Mouse (Mus musculus) stomach, embryonic 15.5 days (tissue): ENCODE results near the gene Dlgap3. TPM values are rescaled to one million over a fixed set of nuclear protein-coding genes. Genes with fewer than 3 reads are reported as not detected.

Experiments
- ATAC-seq: fragments of 200-750 bp; cut with Nextera tagmentation; 2 replicates; pipeline ENCODE4 v1.8.0; 2017; ENCODE audit warnings: low read depth, moderate number of reproducible peaks, moderate TSS enrichment; ENCODE audit not compliant: insufficient read depth, low FRiP score
- H3K27ac ChIP-seq: fragments of 300-500 bp; sonication (generic); 2 replicates; pipeline ENCODE4 v1.5.1; 2015; ENCODE audit warnings: mild to moderate bottlenecking, inconsistent platforms
- H3K27me3 ChIP-seq: fragments of 300-500 bp; sonication (generic); replicated peaks from 2 replicates; pipeline ENCODE4 v1.6.1; 2015; ENCODE audit warnings: inconsistent platforms
- H3K36me3 ChIP-seq: fragments of 300-500 bp; sonication (generic); 2 replicates; pipeline ENCODE4 v1.6.1; 2015; ENCODE audit warnings: inconsistent platforms
- H3K4me1 ChIP-seq: fragments of 300-500 bp; sonication (generic); 2 replicates; pipeline ENCODE4 v1.6.1; 2015; ENCODE audit warnings: inconsistent platforms
- H3K4me2 ChIP-seq: fragments of 300-500 bp; sonication (generic); 2 replicates; pipeline ENCODE4 v1.6.1; 2015; ENCODE audit warnings: mild to moderate bottlenecking, inconsistent platforms
- H3K4me3 ChIP-seq: fragments of 300-500 bp; sonication (generic); replicated peaks from 2 replicates; pipeline ENCODE4 v1.5.1; 2015; ENCODE audit warnings: inconsistent platforms
- H3K9ac ChIP-seq: fragments of 300-500 bp; sonication (generic); 2 replicates; pipeline ENCODE4 v1.6.1; 2015; ENCODE audit warnings: inconsistent platforms
- H3K9me3 ChIP-seq: fragments of 300-500 bp; sonication (generic); 2 replicates; pipeline ENCODE4 v1.6.1; 2016; ENCODE audit warnings: inconsistent platforms
- WGBS: fragments of 180-500 bp; shearing (Covaris S2); methylation state at CpG from one replicate; pipeline ENCODE4 v1.1.7; 2015; 5-methylcytosine and 5-hydroxymethylcytosine counted together
- polyA plus RNA-seq: library from polyadenylated mRNA; unstranded; fragments of >200 nt; fragmentation: Nextera tagmentation; extraction: Ambion mirVana; gene quantifications from 2 replicates; pipeline ENCODE4 v1.2.1, GENCODE M21; 2015

The Dlgap3 gene
- polyA plus RNA-seq, 1 experiment from 2014 or later, result 1.4 TPM

- Histone ChIP-seq H3K4me2 (no peak overlapping the region), H3K27ac (no peak overlapping the region), H3K4me3 (no peak overlapping the region), H3K36me3 (no peaks in the 10 kb centered on the region), H3K9me3 (no peaks in the 10 kb centered on the region), H3K9ac (no peak overlapping the region), H3K4me1 (peaks cover 12% of the 10 kb centered on the region), H3K27me3 (peaks cover 46% of the 10 kb centered on the region)
- WGBS, result 64% methylated on average over 5 of the region's 5 CpGs
- ATAC-seq, result no peak
These were observed 1.9 kb upstream of the Dlgap3 start for GRCm38 (mm10) chr4:127167096-127167495.

GRCm38 (mm10) chr4:127167731-127168130 is 1.3 kb upstream of the Dlgap3 start:
- 22% methylated on average over 8 of the region's 8 CpGs for WGBS
- no peak overlapping the region for H3K27ac ChIP-seq
- no peak for ATAC-seq
- H3K4me2 ChIP-seq, result peak overlapping the region; percentile 99
- H3K9me3 ChIP-seq, result no peaks in the 10 kb centered on the region
- no peak overlapping the region for H3K9ac ChIP-seq
- H3K27me3 ChIP-seq, result peaks cover 52% of the 10 kb centered on the region
- no peaks in the 10 kb centered on the region for H3K36me3 ChIP-seq
- peak overlapping the region; percentile 64 for H3K4me3 ChIP-seq
- peaks cover 12% of the 10 kb centered on the region for H3K4me1 ChIP-seq

- Histone ChIP-seq H3K27me3 (peaks cover 56% of the 10 kb centered on the region), H3K9ac (peak overlapping the region; percentile 41; the same call in 1 of the 2 replicates), H3K4me2 (peak overlapping the region; percentile 99), H3K4me3 (peak overlapping the region; percentile 64), H3K36me3 (no peaks in the 10 kb centered on the region), H3K27ac (no peak overlapping the region), H3K4me1 (peaks cover 12% of the 10 kb centered on the region), H3K9me3 (no peaks in the 10 kb centered on the region)
- peak; percentile 41 for ATAC-seq
- under 1% methylated on average over 39 of the region's 39 CpGs for WGBS
These were observed 642 bp upstream of the Dlgap3 start for GRCm38 (mm10) chr4:127168211-127168913.

GRCm38 (mm10) chr4:127169346-127170221 is 580 bp downstream of the Dlgap3 start:
- peak overlapping the region; percentile 41 for H3K9ac ChIP-seq
- no peaks in the 10 kb centered on the region for H3K36me3 ChIP-seq
- no peak overlapping the region for H3K27ac ChIP-seq
- H3K4me1 ChIP-seq, result peaks cover 12% of the 10 kb centered on the region
- H3K4me2 ChIP-seq, result peak overlapping the region; percentile 99
- 3% methylated on average over 45 of the region's 51 CpGs for WGBS
- peak; percentile 59 for ATAC-seq
- H3K27me3 ChIP-seq, result peaks cover 56% of the 10 kb centered on the region
- no peaks in the 10 kb centered on the region for H3K9me3 ChIP-seq
- H3K4me3 ChIP-seq, result peak overlapping the region; percentile 64

GRCm38 (mm10) chr4:127170866-127171265 is 1.9 kb downstream of the Dlgap3 start:
- no peak overlapping the region for H3K27ac ChIP-seq
- H3K4me1 ChIP-seq, result peaks cover 12% of the 10 kb centered on the region
- ATAC-seq, result no peak
- no peak overlapping the region for H3K4me3 ChIP-seq
- no peak overlapping the region for H3K9ac ChIP-seq
- H3K9me3 ChIP-seq, result no peaks in the 10 kb centered on the region
- no peaks in the 10 kb centered on the region for H3K36me3 ChIP-seq
- peaks cover 56% of the 10 kb centered on the region for H3K27me3 ChIP-seq
- WGBS, result 45% methylated on average over 5 of the region's 5 CpGs
- H3K4me2 ChIP-seq, result no peak overlapping the region

- 52% methylated on average over 4 of the region's 4 CpGs for WGBS
- H3K4me2 ChIP-seq, result no peak overlapping the region
- peaks cover 12% of the 10 kb centered on the region for H3K4me1 ChIP-seq
- no peaks in the 10 kb centered on the region for H3K36me3 ChIP-seq
- H3K9ac ChIP-seq, result no peak overlapping the region
- H3K27ac ChIP-seq, result no peak overlapping the region
- no peak overlapping the region for H3K4me3 ChIP-seq
- H3K27me3 ChIP-seq, result peaks cover 56% of the 10 kb centered on the region
- no peaks in the 10 kb centered on the region for H3K9me3 ChIP-seq
- ATAC-seq, result no peak
These were observed 2.4 kb downstream of the Dlgap3 start for GRCm38 (mm10) chr4:127171341-127171905.

- Histone ChIP-seq H3K4me3 (no peak overlapping the region), H3K9me3 (no peaks in the 10 kb centered on the region)
- no peak for ATAC-seq
These were observed 3.1 kb downstream of the Dlgap3 start for GRCm38 (mm10) chr4:127172119-127172518.

GRCm38 (mm10) chr4:127172614-127173013 is 3.6 kb downstream of the Dlgap3 start:
- WGBS, result 57% methylated on average over 4 of the region's 4 CpGs
- Histone ChIP-seq H3K4me3 (no peak overlapping the region), H3K27me3 (peaks cover 47% of the 10 kb centered on the region), H3K4me2 (no peak overlapping the region), H3K27ac (no peak overlapping the region), H3K4me1 (peaks cover 12% of the 10 kb centered on the region), H3K36me3 (no peaks in the 10 kb centered on the region), H3K9me3 (no peaks in the 10 kb centered on the region), H3K9ac (no peak overlapping the region)
- ATAC-seq, result no peak

More at GRCm38 (mm10) chr4:127172119-127172518, 3.1 kb downstream of the Dlgap3 start:
- Histone ChIP-seq H3K36me3 (no peaks in the 10 kb centered on the region), H3K4me1 (peaks cover 12% of the 10 kb centered on the region), H3K27me3 (peaks cover 52% of the 10 kb centered on the region), H3K4me2 (no peak overlapping the region), H3K27ac (no peak overlapping the region), H3K9ac (no peak overlapping the region)
- 22% methylated on average over 7 of the region's 7 CpGs for WGBS

- Histone ChIP-seq H3K36me3 (no peaks in the 10 kb centered on the region), H3K27me3 (peaks cover 39% of the 10 kb centered on the region), H3K27ac (no peak overlapping the region), H3K4me3 (no peak overlapping the region), H3K9ac (no peak overlapping the region), H3K9me3 (no peaks in the 10 kb centered on the region), H3K4me2 (no peak overlapping the region), H3K4me1 (peaks cover 7% of the 10 kb centered on the region)
- no peak for ATAC-seq
- WGBS, result under 1% methylated on average over 8 of the region's 8 CpGs
These were observed 4.5 kb downstream of the Dlgap3 start for GRCm38 (mm10) chr4:127173461-127173860.

- Histone ChIP-seq H3K9ac (no peak overlapping the region), H3K4me1 (peaks cover 2% of the 10 kb centered on the region; the same call in 1 of the 2 replicates), H3K4me3 (no peak overlapping the region), H3K27me3 (peaks cover 35% of the 10 kb centered on the region), H3K27ac (no peak overlapping the region), H3K36me3 (no peaks in the 10 kb centered on the region), H3K4me2 (no peak overlapping the region), H3K9me3 (no peaks in the 10 kb centered on the region)
- 59% methylated on average over 8 of the region's 8 CpGs for WGBS
- ATAC-seq, result no peak
These were observed 5.3 kb downstream of the Dlgap3 start for GRCm38 (mm10) chr4:127174075-127174899.

- Histone ChIP-seq H3K9ac (no peak overlapping the region), H3K4me3 (no peak overlapping the region), H3K4me2 (no peak overlapping the region), H3K4me1 (0 out of 2 replicates have a peak, but pooled peaks cover 4% of the 10 kb centered on the region), H3K27ac (no peak overlapping the region), H3K27me3 (peaks cover 30% of the 10 kb centered on the region), H3K9me3 (no peaks in the 10 kb centered on the region), H3K36me3 (no peaks in the 10 kb centered on the region)
- WGBS, result 48% methylated on average over 4 of the region's 4 CpGs
- ATAC-seq, result no peak
These were observed 5.9 kb downstream of the Dlgap3 start for GRCm38 (mm10) chr4:127174900-127175278.
